Mouse (Mus musculus) liver, adult 10 weeks (tissue): ENCODE measurements around the gene Rnf25. TPM values are rescaled to one million over a fixed set of nuclear protein-coding genes. Genes with fewer than 3 reads are reported as not detected.

ENCODE experiments used
- polyA plus RNA-seq: library from polyadenylated mRNA; stranded (reverse); fragments of 350-450 nt; fragmentation: Illumina TruSeq; extraction: RNeasy Lipid Tissue Mini Kit (QIAGEN cat#74804); gene quantifications from one replicate; pipeline ENCODE4 v1.2.3, GENCODE M21; 2014; ENCODE audit warnings: low read depth, low replicate concordance

Rnf25 gene
- polyA plus RNA-seq: 7.2 TPM

DNA sequence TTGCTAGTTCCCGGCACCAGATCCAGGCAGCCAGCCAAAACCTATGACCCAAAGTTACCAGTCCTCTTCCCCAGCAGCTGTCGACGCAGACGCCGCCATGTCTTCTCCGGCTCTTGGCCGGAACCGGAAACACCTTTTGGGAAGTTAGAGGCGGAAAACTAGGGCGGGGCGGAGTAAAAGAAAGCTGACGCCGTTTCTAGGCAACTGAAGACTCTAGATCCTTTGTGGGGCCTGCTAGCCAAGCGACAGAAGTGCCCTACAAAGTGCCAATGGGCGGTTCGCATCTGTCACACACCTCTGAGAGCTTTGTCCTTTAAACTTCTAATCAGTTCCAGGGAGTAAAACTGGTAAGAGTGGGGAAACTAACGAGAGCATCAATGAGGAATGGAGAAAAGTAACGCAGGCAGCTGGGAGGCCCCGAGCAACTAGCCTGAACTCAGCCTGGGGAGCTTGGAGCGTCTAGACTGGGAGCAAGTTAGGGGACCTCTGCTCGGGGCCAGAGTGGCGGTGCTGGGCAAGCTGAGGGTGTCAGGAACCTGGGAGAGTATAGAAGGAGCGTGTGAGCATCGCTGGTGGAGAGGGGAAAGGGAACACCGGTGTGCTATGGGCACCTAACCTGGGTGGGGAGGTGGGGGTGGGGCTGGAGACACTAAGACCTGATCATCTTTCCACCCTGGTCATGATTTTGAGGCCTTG is at the start of gene Rnf25, which contains the start of gene Stk36:
Gene Rnf25, minus strand, starts transcription at position 131 of the 696 bp plus-strand sequence.
Gene Stk36, plus strand, starts transcription at position 179 of the 696 bp plus-strand sequence.

DNA sequence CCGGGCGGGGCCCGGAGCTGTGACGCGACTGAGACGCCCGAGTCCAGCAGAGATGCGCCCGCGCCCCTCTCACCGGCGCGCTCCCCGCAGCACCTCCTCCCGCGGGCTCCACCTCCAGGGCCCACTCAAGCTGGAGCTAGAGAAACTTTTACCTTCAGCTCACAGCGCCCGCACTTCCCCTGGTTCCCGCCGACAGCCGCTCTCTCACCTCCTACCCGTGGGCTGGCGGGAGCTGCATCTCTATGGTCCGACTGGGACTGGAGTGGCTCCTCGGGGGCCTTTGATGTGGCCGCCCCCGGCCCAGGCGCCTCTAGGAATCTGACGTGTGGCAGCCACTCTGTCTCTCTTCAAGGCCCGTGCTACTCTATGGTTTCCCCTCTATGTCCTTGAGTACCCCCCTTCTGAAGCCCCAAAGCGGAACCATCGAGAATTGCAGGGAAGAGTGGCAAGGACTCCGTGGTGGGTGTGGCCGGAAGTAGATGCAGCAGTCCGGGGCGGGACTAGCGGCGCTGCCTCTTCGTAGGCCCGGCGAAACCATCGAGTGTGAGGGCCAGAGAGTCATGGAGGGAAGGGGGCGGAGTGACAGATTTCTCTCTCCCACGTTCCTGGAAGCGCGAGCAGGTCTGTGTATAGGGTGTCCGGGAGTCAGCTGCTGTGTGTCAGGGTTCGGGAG is 13.3 kb downstream of the Rnf25 start, which contains the start of the genes Zfp142 and Bcs1l:
Gene Zfp142, minus strand, starts transcription at position 474 of the 673 bp plus-strand sequence.
Gene Bcs1l, plus strand, starts transcription at position 517 of the 673 bp plus-strand sequence.

DNA sequence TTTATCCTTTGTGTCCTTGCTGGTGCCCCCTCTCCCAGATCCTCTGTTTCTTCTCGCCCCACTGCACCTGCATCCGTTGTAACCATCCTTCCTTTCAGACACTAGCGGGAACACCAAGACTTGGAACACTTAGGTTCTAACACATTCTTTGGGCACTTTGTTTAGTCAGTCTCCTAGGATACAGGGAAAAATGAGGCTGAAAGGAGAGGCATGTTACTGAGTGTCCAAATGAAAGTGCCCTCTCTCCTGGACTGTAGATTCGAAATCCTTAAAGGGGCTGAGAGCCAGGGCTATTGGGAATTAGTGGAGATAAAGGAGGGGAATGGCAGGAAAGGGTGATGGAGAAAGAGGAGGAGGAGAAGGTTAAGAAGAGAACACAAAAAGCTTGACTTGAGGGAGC is 57.0 kb downstream of the Rnf25 start, which contains the start of gene Usp37:
Gene Usp37, minus strand, starts transcription at position 101 of the 400 bp plus-strand sequence.

Other genes with a start within 250 kb of the Rnf25 start
- gene Catip, start 239.3 kb downstream of the Rnf25 start, polyA plus RNA-seq: not detected
- gene Slc11a1, start 226.2 kb downstream of the Rnf25 start, polyA plus RNA-seq: 1.7 TPM
- gene Ctdsp1, start 209.9 kb downstream of the Rnf25 start, polyA plus RNA-seq: 26.7 TPM
- 0.19 TPM for gene Vil1, start 192.0 kb downstream of the Rnf25 start, polyA plus RNA-seq
- 13.2 TPM for gene Cnot9, start 95.3 kb downstream of the Rnf25 start, polyA plus RNA-seq
- gene Plcd4, start 58.5 kb downstream of the Rnf25 start, polyA plus RNA-seq: not detected
- gene Usp37, start 57.1 kb downstream of the Rnf25 start, polyA plus RNA-seq: 4.4 TPM
- 0.74 TPM for gene Zfp142, start 13.2 kb downstream of the Rnf25 start, polyA plus RNA-seq
- gene Bcs1l, start 13.1 kb downstream of the Rnf25 start, polyA plus RNA-seq: 7.1 TPM
- 0.24 TPM for gene Stk36, start within 50 bp of the Rnf25 start, polyA plus RNA-seq
- gene Ttll4, start 60.3 kb upstream of the Rnf25 start, polyA plus RNA-seq: 11.1 TPM
- 209 TPM for gene Cyp27a1, start 112.2 kb upstream of the Rnf25 start, polyA plus RNA-seq
- gene Prkag3, start 147.8 kb upstream of the Rnf25 start, polyA plus RNA-seq: not detected
- gene Wnt6, start 170.5 kb upstream of the Rnf25 start, polyA plus RNA-seq: not detected
- not detected for gene Wnt10a, start 190.1 kb upstream of the Rnf25 start, polyA plus RNA-seq